Comparison of ENCODE assay signal across 10 mouse cellular contexts in the genomic region with DNA sequence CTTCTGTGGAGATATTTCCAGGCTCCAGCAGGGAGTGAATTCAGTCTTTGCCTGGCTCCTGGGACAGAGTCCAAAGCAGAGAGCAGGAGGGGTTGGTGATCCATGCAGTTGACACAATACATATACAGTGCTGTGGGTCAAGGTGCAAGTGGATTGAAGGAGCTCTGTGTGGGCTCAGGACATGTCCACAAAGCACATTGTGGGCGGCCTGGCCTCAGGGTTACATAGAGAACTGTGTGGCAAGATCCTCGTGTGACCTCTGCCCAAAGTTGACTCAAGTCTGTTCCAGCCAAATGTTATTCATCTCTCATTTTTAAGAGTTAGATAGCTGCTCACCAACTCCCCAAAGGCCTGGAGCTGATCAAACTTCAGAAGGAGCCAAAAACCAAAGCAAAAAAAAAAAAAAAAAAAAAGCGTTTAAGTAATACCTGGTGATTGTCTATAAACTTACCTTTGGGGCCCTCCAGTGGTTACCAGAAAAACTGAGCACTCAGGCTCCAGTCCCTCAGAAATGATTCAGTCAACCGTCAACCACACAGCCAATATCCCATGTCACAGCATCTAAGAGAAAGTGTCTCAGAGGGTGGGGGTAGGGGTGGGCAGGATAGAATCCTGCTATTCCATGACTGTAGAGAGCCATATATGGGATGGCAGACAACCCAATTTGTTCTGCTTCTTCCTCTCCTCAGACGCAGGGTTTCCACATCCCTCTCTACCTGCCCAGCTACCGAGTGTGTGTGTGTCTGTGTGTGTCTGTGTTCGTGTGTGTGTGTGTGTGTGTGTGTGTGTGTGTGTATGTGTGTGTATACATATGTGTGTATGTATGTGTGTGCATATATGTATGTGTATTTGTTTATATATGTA.
DNase-seq lines count a peak whose midpoint lies in the region; ATAC-seq lines count a peak whose summit lies in the region.
"Had no signal": no experiment of that assay in that cellular context is flagged by ENCODE, and none has a peak within 500 bp of the region (broad histone marks: within the 10 kb centered on the region; RNA-seq: fewer than 3 reads in every experiment).

No protein-coding gene starts in this region.

- no peak overlapping the region for H3K9ac ChIP-seq in forebrain, embryonic 14.5 days (ENCODE audit: low read length)
- no peak overlapping the region for H3K9ac ChIP-seq in neural tube, embryonic 14.5 days (replicated peaks; ENCODE audit: low read depth, low read length)
- H3K9ac ChIP-seq in kidney, embryonic 16.5 days (replicated peaks; ENCODE audit: low read length), result no peak overlapping the region
- H3K9ac ChIP-seq: embryonic facial prominence, embryonic 12.5 days had no signal

- H3K27ac ChIP-seq in forebrain, embryonic 14.5 days (ENCODE audit: low read depth, low read length), result no peak overlapping the region
- no peak overlapping the region for H3K27ac ChIP-seq in forebrain, embryonic 10.5 days
- H3K27ac ChIP-seq in neural tube, embryonic 14.5 days (ENCODE audit: low read depth, low read length), result no peak overlapping the region
- no peak overlapping the region for H3K27ac ChIP-seq in kidney, embryonic 16.5 days (ENCODE audit: low read length)
- H3K27ac ChIP-seq: embryonic facial prominence, embryonic 12.5 days had no signal

- ATAC-seq in forebrain, embryonic 14.5 days, result no peak
- ATAC-seq in neural tube, embryonic 14.5 days (ENCODE audit: low read depth), result peak; percentile 61; the same call in 1 of the 2 replicates
- peak; percentile 64; the same call in 1 of the 2 replicates for ATAC-seq in kidney, embryonic 16.5 days (ENCODE audit: low FRiP score, low TSS enrichment)

- H3K27me3 ChIP-seq in forebrain, embryonic 14.5 days (replicated peaks; ENCODE audit: control insufficient read depth, insufficient read depth, low read length), result no peaks in the 10 kb centered on the region
- no peaks in the 10 kb centered on the region for H3K27me3 ChIP-seq in forebrain, embryonic 10.5 days (ENCODE audit: poor library complexity, severe bottlenecking)
- H3K27me3 ChIP-seq in neural tube, embryonic 14.5 days (ENCODE audit: control insufficient read depth, insufficient read depth, low read length), result no peaks in the 10 kb centered on the region
- no peaks in the 10 kb centered on the region for H3K27me3 ChIP-seq in kidney, embryonic 16.5 days (ENCODE audit: insufficient read depth, low read length)
- H3K27me3 ChIP-seq: embryonic facial prominence, embryonic 12.5 days had no signal

- DNase-seq in forebrain, embryonic 14.5 days (ENCODE audit: low spot score), result peak; percentile 27
- no peak for DNase-seq in forebrain, embryonic 10.5 days (ENCODE audit: extremely low spot score, low spot score)
- DNase-seq in neural tube, embryonic 10.5 days (ENCODE audit: extremely low spot score, low spot score), result no peak
- DNase-seq in spleen, postnatal 14 days (ENCODE audit: low spot score in 2 of 2), result no peak
- DNase-seq in cerebellum, postnatal 4 days (ENCODE audit: low spot score in 2 of 2), result no peak
- no peak for DNase-seq in thymus, adult 18-20 months

- H3K9me3 ChIP-seq in forebrain, embryonic 14.5 days (replicated peaks; ENCODE audit: control insufficient read depth, low read length), result no peaks in the 10 kb centered on the region
- H3K9me3 ChIP-seq in forebrain, embryonic 10.5 days, result no peaks in the 10 kb centered on the region
- no peaks in the 10 kb centered on the region for H3K9me3 ChIP-seq in neural tube, embryonic 14.5 days (ENCODE audit: control insufficient read depth, low read length)
- H3K9me3 ChIP-seq in kidney, embryonic 16.5 days (ENCODE audit: low read length), result no peaks in the 10 kb centered on the region
- H3K9me3 ChIP-seq: embryonic facial prominence, embryonic 12.5 days; G1E had no signal

- WGBS in forebrain, embryonic 14.5 days, result 65% methylated on average over 7 of the region's 7 CpGs
- WGBS in forebrain, embryonic 10.5 days, result 73% methylated on average over 6 of the region's 7 CpGs
- 68% methylated on average over 7 of the region's 7 CpGs for WGBS in neural tube, embryonic 14.5 days
- WGBS in kidney, embryonic 16.5 days, result 60% methylated on average over 7 of the region's 7 CpGs

- H3K4me1 ChIP-seq in forebrain, embryonic 14.5 days (ENCODE audit: control insufficient read depth, insufficient read depth, low read length), result no peaks in the 10 kb centered on the region
- H3K4me1 ChIP-seq in forebrain, embryonic 10.5 days, result no peaks in the 10 kb centered on the region
- no peaks in the 10 kb centered on the region for H3K4me1 ChIP-seq in neural tube, embryonic 14.5 days (ENCODE audit: control insufficient read depth, insufficient read depth, low read length)
- H3K4me1 ChIP-seq in kidney, embryonic 16.5 days (ENCODE audit: insufficient read depth, low read length), result no peaks in the 10 kb centered on the region
- H3K4me1 ChIP-seq: embryonic facial prominence, embryonic 12.5 days had no signal

- no peaks in the 10 kb centered on the region for H3K36me3 ChIP-seq in forebrain, embryonic 14.5 days (ENCODE audit: control insufficient read depth, insufficient read depth, low read length)
- no peaks in the 10 kb centered on the region for H3K36me3 ChIP-seq in forebrain, embryonic 10.5 days (replicated peaks)
- H3K36me3 ChIP-seq in neural tube, embryonic 14.5 days (ENCODE audit: control insufficient read depth, insufficient read depth, low read length), result no peaks in the 10 kb centered on the region
- H3K36me3 ChIP-seq in kidney, embryonic 16.5 days (ENCODE audit: insufficient read depth, low read length), result no peaks in the 10 kb centered on the region
- H3K36me3 ChIP-seq: embryonic facial prominence, embryonic 12.5 days; G1E had no signal

- no peak overlapping the region for H3K4me3 ChIP-seq in forebrain, embryonic 14.5 days (ENCODE audit: low read depth, low read length)
- no peak overlapping the region for H3K4me3 ChIP-seq in forebrain, embryonic 10.5 days
- H3K4me3 ChIP-seq in neural tube, embryonic 14.5 days (ENCODE audit: low read depth, low read length), result no peak overlapping the region
- no peak overlapping the region for H3K4me3 ChIP-seq in kidney, embryonic 16.5 days (ENCODE audit: low read length)
- H3K4me3 ChIP-seq: embryonic facial prominence, embryonic 12.5 days had no signal

- H3K4me2 ChIP-seq in forebrain, embryonic 14.5 days (ENCODE audit: low read length), result no peak overlapping the region
- H3K4me2 ChIP-seq in neural tube, embryonic 14.5 days (ENCODE audit: low read depth, low read length), result no peak overlapping the region
- no peak overlapping the region for H3K4me2 ChIP-seq in kidney, embryonic 16.5 days (replicated peaks; ENCODE audit: low read depth, low read length)
- H3K4me2 ChIP-seq: embryonic facial prominence, embryonic 12.5 days had no signal
